Mouse (Mus musculus) cerebellum, adult 9-10 months (tissue): ENCODE data around the gene Med17.
"Not testable (repeated sequence)": the region's sequence is repeated elsewhere in the genome, so short reads cannot be mapped to it uniquely, and the experiment has no call there.

Source experiments
- DNase-seq: peaks from one replicate; pipeline ENCODE4 v3.0.0; 2022

Gene Med17

DNA sequence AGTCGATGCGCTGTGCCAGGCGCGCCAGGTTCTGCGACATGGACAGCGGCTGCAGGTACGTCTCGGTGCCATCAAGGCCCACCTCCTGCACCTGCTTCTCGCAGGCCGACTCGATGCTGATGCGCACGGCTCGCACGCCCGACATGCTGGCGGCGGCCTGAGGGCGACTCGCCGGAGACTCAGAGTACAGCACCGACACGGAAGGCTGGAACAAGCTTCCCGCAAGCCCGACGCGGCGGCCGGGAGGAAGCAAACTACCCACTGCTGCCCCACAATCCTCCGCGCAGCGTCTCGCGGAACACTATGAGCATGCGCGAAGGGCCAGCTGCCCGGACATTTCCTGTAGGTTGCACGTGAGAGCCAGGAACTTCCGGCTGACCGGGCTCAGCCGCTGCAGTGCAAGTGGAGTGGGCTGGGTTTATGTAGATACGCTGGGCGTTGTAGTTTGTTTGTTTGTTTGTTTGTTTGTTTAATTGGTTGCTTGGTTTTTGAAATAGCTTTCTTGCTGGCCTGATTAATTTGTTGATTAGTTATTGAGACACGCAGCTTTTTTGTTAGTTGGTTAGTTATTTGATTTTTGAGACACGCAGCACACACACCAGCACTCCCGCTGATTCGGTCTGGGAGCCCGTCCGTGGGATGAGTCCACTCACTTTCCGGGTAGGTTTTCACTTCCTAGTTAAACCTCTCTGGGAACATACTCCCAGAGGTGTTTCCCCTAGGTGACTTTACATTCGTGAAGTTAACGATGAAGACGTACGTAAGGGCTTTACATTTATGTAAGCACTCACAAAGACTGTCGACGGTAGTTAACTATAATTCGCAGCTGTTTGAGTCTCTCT is at the start of gene Med17:
Med17 (minus strand) TSS at position 283 of the 842 bp plus-strand sequence.
- peak; percentile 92 for DNase-seq

GRCm38 (mm10) chr9:15318170-15318742 is 38.5 kb upstream of the Med17 start:
- DNase-seq = no peak

GRCm38 (mm10) chr9:15317223-15318169 is 37.8 kb upstream of the Med17 start:
- DNase-seq = no peak

- not testable (repeated sequence) for DNase-seq
These were observed 36.6 kb upstream of the Med17 start for GRCm38 (mm10) chr9:15316296-15316695.

DNA sequence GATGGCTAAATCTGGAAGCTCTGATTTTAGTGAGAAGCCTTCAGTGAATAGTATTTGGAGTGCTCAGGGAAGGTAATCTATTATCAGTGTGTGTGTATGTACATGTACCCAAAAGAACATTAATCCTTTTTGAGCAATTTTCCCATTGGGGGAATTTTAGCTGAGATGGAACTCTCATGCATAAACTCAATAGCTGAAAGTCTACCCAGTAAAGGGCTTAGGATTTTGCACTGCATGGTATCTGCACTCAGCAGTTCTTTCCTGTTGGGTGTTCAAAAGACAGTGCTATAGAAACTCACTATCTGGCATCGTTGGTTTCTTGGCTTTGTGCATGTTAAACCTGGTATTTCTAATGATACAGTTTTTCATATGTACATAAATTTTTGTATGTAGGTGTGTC is 34.9 kb upstream of the Med17 start:
- DNase-seq = no peak

- no peak for DNase-seq
These were observed 33.9 kb upstream of the Med17 start for GRCm38 (mm10) chr9:15313633-15314032.

GRCm38 (mm10) chr9:15312054-15312735 is 32.5 kb upstream of the Med17 start:
- DNase-seq = peak; percentile 28

GRCm38 (mm10) chr9:15310179-15310578 is 30.4 kb upstream of the Med17 start:
- no peak for DNase-seq

DNA sequence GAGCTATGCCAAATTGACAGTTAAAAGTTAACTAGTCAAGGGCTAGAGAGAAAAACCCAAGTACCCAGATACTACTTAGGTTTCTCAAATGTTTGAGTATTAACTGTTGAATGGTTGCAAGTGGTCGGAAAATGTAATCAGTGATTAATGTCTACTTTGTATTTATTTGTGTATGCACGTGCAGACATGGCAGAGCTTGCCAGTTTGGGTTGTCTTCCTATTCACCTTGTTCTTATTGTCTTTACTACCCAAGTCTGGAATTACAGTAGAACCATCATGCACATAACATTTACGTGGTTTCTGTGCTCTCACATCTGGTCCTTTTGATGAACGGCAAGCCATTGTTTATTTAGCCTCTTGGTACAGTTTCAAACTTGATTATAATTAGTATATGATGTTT is 29.7 kb upstream of the Med17 start:
- no peak for DNase-seq

GRCm38 (mm10) chr9:15308254-15308653 is 28.5 kb upstream of the Med17 start:
- no peak for DNase-seq

DNA sequence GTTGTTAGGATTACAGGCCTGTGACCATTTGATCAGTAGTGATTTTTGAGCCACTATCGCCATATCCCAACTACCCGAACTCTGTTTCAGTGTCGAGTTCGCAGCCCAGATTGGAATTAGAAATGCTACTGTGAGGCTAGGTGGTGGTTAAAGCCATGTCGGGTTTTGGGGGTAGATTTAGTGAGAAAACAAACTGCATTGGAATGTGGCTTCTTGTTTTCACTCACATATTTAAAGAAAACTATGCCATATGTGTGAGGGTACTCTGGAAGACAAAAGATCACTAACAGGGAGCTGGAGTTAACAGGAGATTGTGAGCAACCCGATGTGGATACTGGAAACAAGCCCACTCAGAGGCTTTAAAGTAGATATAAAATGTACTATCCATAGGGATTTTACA is 27.5 kb upstream of the Med17 start:
- DNase-seq = no peak

GRCm38 (mm10) chr9:15306398-15307119 is 26.8 kb upstream of the Med17 start, which contains the start of gene 4931406C07Rik:
4931406C07Rik (minus strand) TSS chr9:15306448.
- peak; percentile 32 for DNase-seq

DNA sequence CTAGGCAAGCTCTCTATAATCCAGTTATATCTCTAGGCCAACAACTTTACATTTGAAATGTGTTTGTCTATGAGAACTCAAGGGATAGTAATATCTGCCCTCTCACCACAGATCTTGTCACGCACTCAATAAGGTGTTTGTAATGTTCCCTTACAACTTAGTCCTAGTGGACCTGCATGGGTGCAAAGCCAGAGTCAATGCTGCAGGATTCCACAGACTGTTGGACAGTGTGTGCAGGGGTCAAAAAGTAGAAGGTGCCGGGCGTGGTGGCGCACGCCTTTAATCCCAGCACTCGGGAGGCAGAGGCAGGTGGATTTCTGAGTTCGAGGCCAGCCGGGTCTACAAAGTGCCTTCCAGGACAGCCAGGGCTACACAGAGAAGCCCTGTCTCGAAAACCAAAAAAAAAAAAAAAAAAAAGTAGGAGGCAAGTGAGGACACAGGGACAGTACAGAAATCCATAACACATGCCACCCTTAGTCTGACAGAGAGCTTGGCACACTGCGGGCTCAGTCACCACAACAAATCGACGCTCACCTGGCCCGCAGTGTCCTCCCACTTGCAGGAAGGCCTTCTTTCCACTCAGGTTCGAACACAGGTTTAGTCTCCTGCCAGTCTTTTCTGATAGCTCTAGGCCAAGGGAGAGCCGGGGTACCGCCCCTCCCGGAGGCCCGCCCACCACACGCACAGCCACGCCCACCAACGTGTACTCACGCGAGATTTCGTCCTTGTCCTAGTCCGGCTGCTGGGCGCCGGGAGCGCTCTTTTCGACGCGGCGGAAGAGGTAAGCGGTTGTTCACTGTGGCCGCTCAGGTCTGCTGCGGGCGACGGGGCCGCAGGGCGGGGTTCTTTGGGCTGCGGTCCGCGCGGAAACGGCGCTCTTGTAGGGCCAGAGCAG is 26.0 kb upstream of the Med17 start, which contains the start of gene Taf1d:
Taf1d (plus strand) TSS at position 712 of the 895 bp plus-strand sequence.
- peak; percentile 97 for DNase-seq

DNA sequence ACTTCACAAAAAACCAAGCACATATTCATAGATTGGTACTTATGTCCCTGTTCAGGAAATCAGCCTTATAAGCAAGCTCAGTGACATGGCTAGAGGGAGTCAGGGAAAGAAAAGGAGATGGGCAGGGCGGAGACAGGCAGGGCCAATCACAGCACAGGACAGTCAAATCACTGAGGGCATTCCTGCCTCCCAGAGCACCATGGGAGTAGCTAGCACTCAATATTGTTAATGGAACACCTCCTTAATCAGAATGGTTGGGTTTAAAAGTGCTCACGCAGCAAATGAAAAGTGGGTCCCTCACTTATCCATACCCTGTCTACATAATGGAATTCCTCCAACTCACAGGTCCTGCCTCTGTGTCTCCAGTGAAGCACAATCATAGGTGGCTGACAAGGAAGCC is 23.1 kb upstream of the Med17 start:
- no peak for DNase-seq

- not testable (repeated sequence) for DNase-seq
These were observed 22.3 kb upstream of the Med17 start for GRCm38 (mm10) chr9:15302006-15302405.

GRCm38 (mm10) chr9:15301399-15301798 is 21.7 kb upstream of the Med17 start:
- DNase-seq = no peak

- DNase-seq = no peak
These were observed 20.3 kb upstream of the Med17 start for GRCm38 (mm10) chr9:15300056-15300455.

- DNase-seq = no peak
These were observed 18.7 kb upstream of the Med17 start for GRCm38 (mm10) chr9:15298451-15298850.

GRCm38 (mm10) chr9:15297112-15297511 is 17.4 kb upstream of the Med17 start:
- no peak for DNase-seq

DNA sequence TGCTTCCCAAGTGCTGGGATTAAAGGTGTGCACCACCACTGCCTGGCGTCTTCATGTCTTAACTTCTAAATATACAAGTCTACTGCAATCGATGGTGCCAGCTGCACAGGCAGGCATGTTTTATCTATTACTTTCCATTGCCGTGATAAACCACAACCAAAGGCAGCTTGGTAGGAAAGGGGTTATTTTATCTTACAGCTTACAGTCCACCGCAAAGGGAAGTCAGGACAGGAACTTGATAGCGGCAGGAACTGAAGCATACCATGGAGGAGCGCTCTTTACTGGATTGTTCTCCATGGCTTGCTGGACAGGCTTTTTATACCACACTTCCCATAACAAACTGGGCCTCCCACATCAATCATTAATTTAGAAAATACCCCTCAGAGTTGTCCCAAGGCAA is 9.5 kb upstream of the Med17 start:
- no peak for DNase-seq

GRCm38 (mm10) chr9:15288402-15288801 is 8.7 kb upstream of the Med17 start:
- DNase-seq = no peak
